Mouse (Mus musculus): ENCODE results near the gene Rab39. TPM values are rescaled to one million over a fixed set of nuclear protein-coding genes. Genes with fewer than 3 reads are reported as not detected.

Gene Rab39
- polyA plus RNA-seq, 1 experiment from 2014 or later = 0.15 TPM

DNA sequence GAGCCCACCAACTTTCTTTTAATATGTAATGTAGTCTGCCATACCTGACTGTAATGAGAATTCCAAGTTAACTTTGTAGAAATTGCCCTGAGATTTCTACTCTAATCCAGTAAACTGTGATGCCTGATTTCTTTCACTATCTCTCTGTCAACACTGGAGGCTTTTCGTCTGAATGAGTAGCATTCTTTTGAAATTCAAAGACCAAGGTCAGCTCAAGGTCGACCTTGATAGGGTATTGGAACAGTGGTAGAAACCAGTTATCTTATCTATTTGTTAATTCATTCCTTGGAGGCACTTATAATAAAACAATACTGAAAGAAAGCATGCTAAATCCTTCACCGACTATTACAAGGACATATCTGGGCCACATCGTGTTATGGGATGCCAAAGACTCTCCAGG is 29.1 kb downstream of the Rab39 start:
- TF ChIP-seq CTCF (IDR thresholded peaks at IDR 0.05; ENCODE audit: low read depth) = no peak
- TF ChIP-seq EP300 (optimal IDR thresholded peaks at IDR 0.05) = no peak

GRCm38 (mm10) chr9:53673571-53673970 is 32.5 kb downstream of the Rab39 start:
- Histone ChIP-seq H3K36me3 (ENCODE audit: control insufficient read depth, insufficient read depth, low read length) (no peaks in the 10 kb centered on the region), H3K4me2 (replicated peaks; ENCODE audit: low read depth) (no peak overlapping the region), H3K27ac (replicated peaks) (no peak overlapping the region), H3K4me1 (replicated peaks; ENCODE audit: control insufficient read depth, insufficient read depth) (no peaks in the 10 kb centered on the region), H3K4me3 (ENCODE audit: low read depth, low read length) (no peak overlapping the region), H3K9ac (ENCODE audit: low read length) (no peak overlapping the region), H3K27me3 (ENCODE audit: control insufficient read depth, insufficient read depth, low read length) (no peaks in the 10 kb centered on the region), H3K9me3 (ENCODE audit: control insufficient read depth, low read length) (no peaks in the 10 kb centered on the region)
- 29% methylated on average over 3 of the region's 3 CpGs for WGBS
- TF ChIP-seq EP300 (optimal IDR thresholded peaks at IDR 0.05) = no peak
- TF ChIP-seq CTCF (IDR thresholded peaks at IDR 0.05; ENCODE audit: low read depth) = peak; percentile 89
- peak; percentile 60; the same call in 1 of the 2 replicates for ATAC-seq (ENCODE audit: low FRiP score, low TSS enrichment)
- DNase-seq (ENCODE audit: low spot score) = peak; percentile 75

More for the DNA sequence above, 29.1 kb downstream of the Rab39 start:
- ATAC-seq (ENCODE audit: low FRiP score, low TSS enrichment) (no peak), DNase-seq (ENCODE audit: low spot score) (no peak)
- no peak overlapping the region for H3K27ac ChIP-seq (replicated peaks)
- WGBS = 56% methylated on average over 4 of the region's 4 CpGs
- H3K4me3 ChIP-seq (ENCODE audit: low read depth, low read length) = no peak overlapping the region
- H3K9ac ChIP-seq (ENCODE audit: low read length) = no peak overlapping the region
- no peak overlapping the region for H3K4me2 ChIP-seq (replicated peaks; ENCODE audit: low read depth)
- no peaks in the 10 kb centered on the region for H3K27me3 ChIP-seq (ENCODE audit: control insufficient read depth, insufficient read depth, low read length)
- H3K4me1 ChIP-seq (replicated peaks; ENCODE audit: control insufficient read depth, insufficient read depth) = no peaks in the 10 kb centered on the region
- no peaks in the 10 kb centered on the region for H3K36me3 ChIP-seq (ENCODE audit: control insufficient read depth, insufficient read depth, low read length)
- H3K9me3 ChIP-seq (ENCODE audit: control insufficient read depth, low read length) = no peaks in the 10 kb centered on the region

- Histone ChIP-seq H3K36me3 (ENCODE audit: control insufficient read depth, insufficient read depth, low read length) (no peaks in the 10 kb centered on the region), H3K4me1 (replicated peaks; ENCODE audit: control insufficient read depth, insufficient read depth) (no peaks in the 10 kb centered on the region), H3K27ac (replicated peaks) (no peak within 1 kb of the TSS), H3K4me3 (ENCODE audit: low read depth, low read length) (no peak within 1 kb of the TSS), H3K9me3 (ENCODE audit: control insufficient read depth, low read length) (no peaks in the 10 kb centered on the region), H3K9ac (ENCODE audit: low read length) (no peak within 1 kb of the TSS), H3K27me3 (ENCODE audit: control insufficient read depth, insufficient read depth, low read length) (no peaks in the 10 kb centered on the region), H3K4me2 (replicated peaks; ENCODE audit: low read depth) (no peak within 1 kb of the TSS)
- 58% methylated on average over 5 of the region's 5 CpGs for WGBS
- ATAC-seq (ENCODE audit: low FRiP score, low TSS enrichment) (no peak), DNase-seq (ENCODE audit: low spot score) (peak; percentile 24)
- TF ChIP-seq EP300 (optimal IDR thresholded peaks at IDR 0.05) = no peak
- peak; percentile 40 for TF ChIP-seq CTCF (IDR thresholded peaks at IDR 0.05; ENCODE audit: low read depth)
Observed at GRCm38 (mm10) chr9:53669680-53670219, 36.3 kb downstream of the Rab39 start, which contains the start of gene Cul5. Cul5 (minus strand) TSS chr9:53670014.

GRCm38 (mm10) chr9:53667020-53667669 is 38.9 kb downstream of the Rab39 start:
- Histone ChIP-seq H3K36me3 (ENCODE audit: control insufficient read depth, insufficient read depth, low read length) (no peaks in the 10 kb centered on the region), H3K4me1 (replicated peaks; ENCODE audit: control insufficient read depth, insufficient read depth) (no peaks in the 10 kb centered on the region), H3K27me3 (ENCODE audit: control insufficient read depth, insufficient read depth, low read length) (no peaks in the 10 kb centered on the region), H3K27ac (replicated peaks) (peak overlapping the region; percentile 98), H3K4me2 (replicated peaks; ENCODE audit: low read depth) (peak overlapping the region; percentile 85), H3K9me3 (ENCODE audit: control insufficient read depth, low read length) (no peaks in the 10 kb centered on the region), H3K4me3 (ENCODE audit: low read depth, low read length) (peak overlapping the region; percentile 93), H3K9ac (ENCODE audit: low read length) (peak overlapping the region; percentile 99)
- peak; percentile 94 for DNase-seq (ENCODE audit: low spot score)
- 0% methylated on average over 67 of the region's 74 CpGs for WGBS
- peak; percentile 98 for ATAC-seq (ENCODE audit: low FRiP score, low TSS enrichment)
- peak; percentile 90 for TF ChIP-seq CTCF (IDR thresholded peaks at IDR 0.05; ENCODE audit: low read depth)
- TF ChIP-seq EP300 (optimal IDR thresholded peaks at IDR 0.05) = peak; percentile 97

DNA sequence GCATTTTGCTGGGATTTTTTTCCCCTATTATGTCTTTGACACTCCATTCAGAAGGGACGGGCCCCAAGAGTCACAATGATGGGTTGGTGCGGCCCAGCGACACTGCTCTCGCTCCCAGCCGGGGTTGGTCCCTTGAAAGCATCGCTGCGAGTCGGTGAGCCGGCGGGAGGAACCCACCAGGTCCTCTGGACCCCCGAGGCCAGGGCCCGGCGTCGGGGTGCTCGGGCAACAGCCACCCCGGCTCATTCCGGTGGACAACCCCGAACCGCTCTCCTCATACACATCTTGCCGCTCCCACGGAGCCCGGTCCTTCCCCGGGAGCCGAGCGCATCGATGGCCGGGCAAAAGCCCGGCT is 39.4 kb downstream of the Rab39 start:
- Histone ChIP-seq H3K36me3 (ENCODE audit: control insufficient read depth, insufficient read depth, low read length) (no peaks in the 10 kb centered on the region), H3K27me3 (ENCODE audit: control insufficient read depth, insufficient read depth, low read length) (no peaks in the 10 kb centered on the region), H3K9me3 (ENCODE audit: control insufficient read depth, low read length) (no peaks in the 10 kb centered on the region), H3K4me3 (ENCODE audit: low read depth, low read length) (peak overlapping the region; percentile 93), H3K4me1 (replicated peaks; ENCODE audit: control insufficient read depth, insufficient read depth) (no peaks in the 10 kb centered on the region), H3K4me2 (replicated peaks; ENCODE audit: low read depth) (peak overlapping the region; percentile 85), H3K9ac (ENCODE audit: low read length) (peak overlapping the region; percentile 99), H3K27ac (replicated peaks) (peak overlapping the region; percentile 98)
- under 1% methylated on average over 27 of the region's 28 CpGs for WGBS
- TF ChIP-seq CTCF (IDR thresholded peaks at IDR 0.05; ENCODE audit: low read depth) (no peak), EP300 (optimal IDR thresholded peaks at IDR 0.05) (no peak)
- DNase-seq (ENCODE audit: low spot score) (no peak), ATAC-seq (ENCODE audit: low FRiP score, low TSS enrichment) (peak; percentile 28)

GRCm38 (mm10) chr9:53665428-53665827 is 40.6 kb downstream of the Rab39 start:
- no peak for TF ChIP-seq EP300 (optimal IDR thresholded peaks at IDR 0.05)
- ATAC-seq (ENCODE audit: low FRiP score, low TSS enrichment) = no peak
- Histone ChIP-seq H3K9me3 (ENCODE audit: control insufficient read depth, low read length) (no peaks in the 10 kb centered on the region), H3K36me3 (ENCODE audit: control insufficient read depth, insufficient read depth, low read length) (no peaks in the 10 kb centered on the region), H3K27me3 (ENCODE audit: control insufficient read depth, insufficient read depth, low read length) (no peaks in the 10 kb centered on the region), H3K9ac (ENCODE audit: low read length) (no peak overlapping the region), H3K4me2 (replicated peaks; ENCODE audit: low read depth) (no peak overlapping the region), H3K4me1 (replicated peaks; ENCODE audit: control insufficient read depth, insufficient read depth) (no peaks in the 10 kb centered on the region), H3K4me3 (ENCODE audit: low read depth, low read length) (no peak overlapping the region), H3K27ac (replicated peaks) (no peak overlapping the region)
- no peak for DNase-seq (ENCODE audit: low spot score)

Measured in stomach, postnatal 0 days (tissue).